Mouse (Mus musculus): ENCODE results near the gene Patj. TPM values are rescaled to one million over a fixed set of nuclear protein-coding genes. Genes with fewer than 3 reads are reported as not detected.
"Not testable (repeated sequence)": the region's sequence is repeated elsewhere in the genome, so short reads cannot be mapped to it uniquely, and the experiment has no call there.

Gene Patj
- 10 to 100 TPM; 11.8 to 14.7 TPM for total RNA-seq (2021)
- long read RNA-seq, experiment 1, partial matches to known transcripts: 1 of 3 reads
- long read RNA-seq, experiment 1, other reads (novel, unspliced or antisense): 1 of 3 reads
- long read RNA-seq, experiment 2, transcript Patj-203 (18 exons, 3,755 nt): major isoform, 6 of 12 reads
- long read RNA-seq, experiment 2, partial matches to known transcripts: 3 of 12 reads
- long read RNA-seq, experiment 2, other reads (novel, unspliced or antisense): 3 of 12 reads

GRCm38 (mm10) chr4:98395690-98396437 is at the start of gene Patj:
TSS of gene Patj (plus strand) at chr4:98395785.
- peak; percentile 31 to 69 for DNase-seq (ENCODE audit: low spot score in 2 of 2)

- no peak for DNase-seq (ENCODE audit: low spot score in 2 of 2)
These were observed 47.0 kb upstream of the Patj start for GRCm38 (mm10) chr4:98348580-98348979.

- no peak for DNase-seq (ENCODE audit: low spot score in 2 of 2)
These were observed 37.4 kb upstream of the Patj start for GRCm38 (mm10) chr4:98358034-98358809.

GRCm38 (mm10) chr4:98375401-98375800 is 20.2 kb upstream of the Patj start:
- DNase-seq (ENCODE audit: low spot score in 2 of 2): no peak

GRCm38 (mm10) chr4:98376943-98377342 is 18.6 kb upstream of the Patj start:
- no peak for DNase-seq (ENCODE audit: low spot score in 2 of 2)

GRCm38 (mm10) chr4:98382716-98383424 is 12.7 kb upstream of the Patj start, which contains the start of gene Tm2d1:
TSS of gene Tm2d1 (minus strand) at chr4:98383306.
- peak; percentile 80 to 84 for DNase-seq (ENCODE audit: low spot score in 2 of 2)

GRCm38 (mm10) chr4:98385036-98385435 is 10.5 kb upstream of the Patj start:
- no peak for DNase-seq (ENCODE audit: low spot score in 2 of 2)

GRCm38 (mm10) chr4:98395346-98395689 is 267 bp upstream of the Patj start:
- DNase-seq (ENCODE audit: low spot score in 2 of 2): no peak

GRCm38 (mm10) chr4:98400926-98401583 is 5.5 kb downstream of the Patj start:
- no peak for DNase-seq (ENCODE audit: low spot score in 2 of 2)

- DNase-seq (ENCODE audit: low spot score in 2 of 2): no peak
These were observed 6.0 kb downstream of the Patj start for GRCm38 (mm10) chr4:98401584-98401962.

- DNase-seq (ENCODE audit: low spot score in 2 of 2): no peak
These were observed 7.9 kb downstream of the Patj start for GRCm38 (mm10) chr4:98403492-98403891.

GRCm38 (mm10) chr4:98404412-98404811 is 8.8 kb downstream of the Patj start:
- DNase-seq (ENCODE audit: low spot score in 2 of 2): no peak

GRCm38 (mm10) chr4:98408455-98408854 is 12.9 kb downstream of the Patj start:
- no peak for DNase-seq (ENCODE audit: low spot score in 2 of 2)

- not testable (repeated sequence) for DNase-seq (ENCODE audit: low spot score in 2 of 2)
These were observed 19.6 kb downstream of the Patj start for GRCm38 (mm10) chr4:98415150-98415549.

- DNase-seq (ENCODE audit: low spot score in 2 of 2): no peak
These were observed 32.8 kb downstream of the Patj start for GRCm38 (mm10) chr4:98428371-98428770.

- DNase-seq (ENCODE audit: low spot score in 2 of 2): no peak
These were observed 40.3 kb downstream of the Patj start for GRCm38 (mm10) chr4:98435641-98436457.

GRCm38 (mm10) chr4:98436664-98437363 is 41.2 kb downstream of the Patj start:
- no peak for DNase-seq (ENCODE audit: low spot score in 2 of 2)

GRCm38 (mm10) chr4:98439261-98440005 is 43.8 kb downstream of the Patj start:
- DNase-seq (ENCODE audit: low spot score in 2 of 2): no peak

GRCm38 (mm10) chr4:98441248-98441647 is 45.7 kb downstream of the Patj start:
- no peak for DNase-seq (ENCODE audit: low spot score in 2 of 2)
